Mouse (Mus musculus) lung, postnatal 0 days (tissue): Measurements from ENCODE around the gene Olfr1033.
"Not testable (repeated sequence)": the region's sequence is repeated elsewhere in the genome, so short reads cannot be mapped to it uniquely, and the experiment has no call there.

Source experiments
- CTCF ChIP-seq: IDR thresholded peaks from 2 replicates; pipeline ENCODE4 v1.5.1; 2016; ENCODE audit warnings: antibody characterized with exemption, mild to moderate bottlenecking
- EP300 ChIP-seq: IDR thresholded peaks from 2 replicates; pipeline ENCODE4 v1.6.1; 2016; ENCODE audit warnings: antibody characterized with exemption, mild to moderate bottlenecking, control low read depth

DNA sequence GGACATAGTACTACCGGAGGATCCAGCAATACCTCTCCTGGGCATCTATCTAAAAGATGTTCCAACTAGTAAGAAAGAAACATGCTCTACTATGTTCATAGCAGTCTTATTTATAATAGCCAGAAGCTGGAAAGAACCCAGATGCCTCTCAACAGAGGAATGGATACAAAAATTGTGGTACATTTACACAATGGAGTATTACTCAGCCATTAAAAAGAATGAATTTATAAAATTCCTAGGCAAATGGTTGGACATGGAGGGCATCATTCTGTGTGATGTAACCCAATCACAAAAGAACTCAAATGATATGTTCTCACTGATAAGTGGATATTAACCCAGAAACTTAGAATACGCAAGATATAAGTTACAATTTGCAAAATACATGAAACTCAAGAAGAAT, 43.3 kb downstream of the Olfr1033 start:
- not testable (repeated sequence) for TF ChIP-seq CTCF, EP300
